Mouse (Mus musculus): Measurements from ENCODE around the gene Gli3. TPM values are rescaled to one million over a fixed set of nuclear protein-coding genes. Genes with fewer than 3 reads are reported as not detected.

Gli3 gene
- polyA plus RNA-seq, 1 experiment, result 1.4 TPM

DNA sequence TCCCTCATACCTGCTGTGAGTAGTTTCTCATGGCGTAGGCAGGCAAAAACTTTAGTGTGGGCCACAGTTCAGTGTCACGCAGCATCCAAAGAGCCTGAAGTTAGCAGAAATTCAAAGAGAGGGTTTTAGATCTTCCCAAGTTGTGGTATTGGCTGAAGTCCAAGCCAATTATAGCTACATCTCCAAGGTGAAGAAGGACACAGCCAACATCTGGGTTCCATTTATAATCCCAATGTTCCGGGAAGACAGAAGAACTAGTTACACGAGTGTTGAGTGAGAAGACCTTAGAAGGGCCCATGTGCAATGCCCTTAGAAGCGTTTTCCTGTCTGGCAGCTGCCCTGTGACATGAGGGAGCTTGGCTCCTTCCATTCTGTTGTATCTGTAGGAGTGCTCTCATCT lies 5.2 kb upstream of the Gli3 start:
- Histone ChIP-seq H3K4me3 (replicated peaks; ENCODE audit: control insufficient read depth, low read depth, low read length) (no peak overlapping the region), H3K27ac (ENCODE audit: control insufficient read depth, insufficient read depth, low read depth, low read length, poor library complexity) (no peak overlapping the region), H3K4me1 (ENCODE audit: control insufficient read depth, insufficient read depth, low read length) (no peaks in the 10 kb centered on the region)
- TF ChIP-seq CTCF (IDR thresholded peaks at IDR 0.05; ENCODE audit: control insufficient read depth, insufficient read depth, low read length) (no peak), POLR2A (IDR thresholded peaks at IDR 0.05; ENCODE audit: borderline replicate concordance, control insufficient read depth, low read depth, low read length) (no peak)
- WGBS, result 80% methylated on average over 5 of the region's 5 CpGs

DNA sequence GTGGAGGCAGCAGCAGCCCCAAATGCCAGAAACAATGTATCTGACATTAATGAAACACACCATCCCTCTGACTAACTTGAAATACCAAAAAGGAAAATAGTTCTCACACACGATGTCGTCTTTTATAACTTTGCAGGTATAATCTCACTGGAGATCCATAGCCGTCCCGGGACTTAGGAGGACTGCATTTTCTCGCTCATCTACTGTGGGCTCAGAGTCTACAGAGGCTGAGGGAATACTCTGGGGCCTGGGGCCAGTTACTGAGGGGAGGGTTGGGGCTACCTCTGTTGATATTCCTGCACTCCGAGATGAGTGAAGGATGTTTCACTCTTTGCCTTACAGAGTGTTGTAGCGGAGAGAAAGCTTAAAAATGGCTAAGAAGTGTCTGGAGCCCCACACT lies 1.1 kb upstream of the Gli3 start:
- no peak for TF ChIP-seq CTCF (IDR thresholded peaks at IDR 0.05; ENCODE audit: control insufficient read depth, insufficient read depth, low read length)
- no peak for TF ChIP-seq POLR2A (IDR thresholded peaks at IDR 0.05; ENCODE audit: borderline replicate concordance, control insufficient read depth, low read depth, low read length)
- WGBS, result 36% methylated on average over 7 of the region's 7 CpGs
- H3K4me1 ChIP-seq (ENCODE audit: control insufficient read depth, insufficient read depth, low read length), result no peaks in the 10 kb centered on the region
- H3K4me3 ChIP-seq (replicated peaks; ENCODE audit: control insufficient read depth, low read depth, low read length), result no peak overlapping the region
- no peak overlapping the region for H3K27ac ChIP-seq (ENCODE audit: control insufficient read depth, insufficient read depth, low read depth, low read length, poor library complexity)

DNA sequence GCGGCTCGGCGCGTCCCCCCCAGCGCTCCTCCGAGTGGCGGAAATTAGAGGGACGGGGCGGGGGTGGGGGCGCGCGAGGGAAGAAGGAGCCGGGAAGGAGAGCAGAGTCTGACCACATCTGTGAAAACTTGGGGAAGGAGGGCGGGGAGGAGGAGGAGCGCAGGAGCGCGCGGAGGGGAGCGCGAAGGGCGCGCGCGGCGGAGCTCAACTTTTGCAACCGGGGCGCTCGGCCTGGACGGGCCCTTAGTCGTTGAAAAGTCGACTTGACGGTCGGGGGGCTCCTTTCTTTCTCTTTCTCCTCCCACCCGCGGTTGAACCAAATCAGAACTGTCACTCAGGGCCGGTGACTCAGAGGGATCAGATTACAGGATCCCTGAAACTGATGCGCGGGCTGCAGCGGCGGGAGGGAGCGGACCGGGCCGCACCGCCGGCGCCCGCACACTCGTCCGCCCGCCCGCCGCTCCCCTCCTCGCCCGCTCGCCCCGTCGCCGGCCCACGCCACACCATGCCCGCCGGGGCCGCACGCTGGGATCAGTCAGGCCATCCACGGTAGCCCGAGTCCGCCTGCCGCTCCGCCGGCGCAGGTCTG lies 551 bp downstream of the Gli3 start:
- WGBS, result 2% methylated on average over 68 of the region's 70 CpGs
- no peak overlapping the region for H3K4me3 ChIP-seq (replicated peaks; ENCODE audit: control insufficient read depth, low read depth, low read length)
- H3K27ac ChIP-seq (ENCODE audit: control insufficient read depth, insufficient read depth, low read depth, low read length, poor library complexity), result no peak overlapping the region; the same call in 1 of the 2 replicates
- H3K4me1 ChIP-seq (ENCODE audit: control insufficient read depth, insufficient read depth, low read length), result no peaks in the 10 kb centered on the region
- no peak for TF ChIP-seq POLR2A (IDR thresholded peaks at IDR 0.05; ENCODE audit: borderline replicate concordance, control insufficient read depth, low read depth, low read length)

DNA sequence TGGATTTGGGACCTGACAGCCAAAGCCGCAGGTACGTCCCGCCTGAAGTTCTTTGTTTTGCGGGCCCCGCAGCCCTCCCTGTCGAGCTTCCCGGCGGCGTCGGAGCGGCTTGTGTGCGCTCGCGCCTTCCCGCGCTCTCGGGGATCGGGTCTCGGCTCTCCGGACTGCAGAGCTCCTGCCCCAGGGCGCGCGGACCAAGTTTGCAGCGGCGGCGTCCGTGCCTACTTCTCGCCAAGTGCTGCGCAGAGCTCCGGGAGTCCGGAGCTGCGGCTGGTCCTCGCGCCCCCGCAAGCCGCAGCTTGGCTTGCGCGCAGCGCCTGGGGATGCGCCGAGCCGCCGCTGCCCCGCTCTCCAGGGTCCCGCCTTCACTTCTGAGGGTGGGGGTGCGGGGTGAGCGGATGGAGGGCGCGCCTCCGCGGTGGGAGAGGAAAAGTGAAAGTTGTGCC lies 1.1 kb downstream of the Gli3 start:
- no peak for TF ChIP-seq POLR2A (IDR thresholded peaks at IDR 0.05; ENCODE audit: borderline replicate concordance, control insufficient read depth, low read depth, low read length)
- TF ChIP-seq CTCF (IDR thresholded peaks at IDR 0.05; ENCODE audit: control insufficient read depth, insufficient read depth, low read length), result no peak
- no peak overlapping the region for H3K4me3 ChIP-seq (replicated peaks; ENCODE audit: control insufficient read depth, low read depth, low read length)
- H3K27ac ChIP-seq (ENCODE audit: control insufficient read depth, insufficient read depth, low read depth, low read length, poor library complexity), result no peak overlapping the region; the same call in 1 of the 2 replicates
- WGBS, result 2% methylated on average over 51 of the region's 51 CpGs
- no peaks in the 10 kb centered on the region for H3K4me1 ChIP-seq (ENCODE audit: control insufficient read depth, insufficient read depth, low read length)

DNA sequence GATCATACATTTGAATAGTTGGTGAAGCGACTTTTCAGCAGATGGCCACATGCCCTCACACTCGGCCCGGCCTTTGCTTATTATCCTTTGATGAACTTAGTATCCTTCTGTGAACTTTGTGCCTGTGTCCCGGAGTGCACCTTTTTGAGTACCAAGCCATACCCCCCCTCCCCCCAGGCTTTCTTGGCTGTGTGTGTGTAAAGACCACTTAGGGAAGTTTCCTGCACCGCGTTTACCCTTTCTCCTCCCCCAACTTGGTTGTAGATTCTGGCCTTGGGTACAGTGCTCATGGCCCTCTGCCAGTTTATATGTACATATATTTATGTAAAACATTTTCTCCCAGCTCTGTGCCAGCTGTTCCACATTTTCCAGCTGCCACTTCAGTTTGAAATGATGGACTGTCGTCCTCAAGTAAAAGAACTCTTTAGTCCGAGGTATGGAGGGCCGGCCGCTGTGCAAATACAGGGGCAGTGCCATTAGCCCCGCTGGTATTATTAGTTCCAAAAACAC lies 1.8 kb downstream of the Gli3 start:
- Histone ChIP-seq H3K4me1 (ENCODE audit: control insufficient read depth, insufficient read depth, low read length) (no peaks in the 10 kb centered on the region), H3K27ac (ENCODE audit: control insufficient read depth, insufficient read depth, low read depth, low read length, poor library complexity) (no peak overlapping the region), H3K4me3 (replicated peaks; ENCODE audit: control insufficient read depth, low read depth, low read length) (no peak overlapping the region)
- TF ChIP-seq POLR2A (IDR thresholded peaks at IDR 0.05; ENCODE audit: borderline replicate concordance, control insufficient read depth, low read depth, low read length), result no peak
- no peak for TF ChIP-seq CTCF (IDR thresholded peaks at IDR 0.05; ENCODE audit: control insufficient read depth, insufficient read depth, low read length)
- 7% methylated on average over 11 of the region's 11 CpGs for WGBS

DNA sequence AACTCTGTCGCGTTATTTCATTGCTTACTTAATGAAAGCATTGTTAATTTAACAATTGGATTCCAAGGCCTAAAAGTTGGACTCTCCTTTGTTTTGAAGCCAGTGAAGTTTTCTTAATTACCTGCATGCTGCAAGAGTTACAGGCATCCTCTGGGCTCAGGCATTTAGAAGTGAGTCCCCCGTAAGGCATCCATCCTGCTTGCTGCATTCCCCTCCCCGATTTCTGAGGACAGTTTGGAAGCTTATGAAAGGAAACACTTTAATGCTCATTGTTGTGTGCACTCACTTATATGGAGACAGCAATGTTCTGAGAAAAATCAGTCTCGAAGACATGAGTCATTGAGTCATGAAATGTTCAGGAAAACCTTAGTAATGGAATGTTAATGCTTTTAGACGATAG lies 3.5 kb downstream of the Gli3 start:
- Histone ChIP-seq H3K4me1 (ENCODE audit: control insufficient read depth, insufficient read depth, low read length) (no peaks in the 10 kb centered on the region), H3K4me3 (replicated peaks; ENCODE audit: control insufficient read depth, low read depth, low read length) (no peak overlapping the region), H3K27ac (ENCODE audit: control insufficient read depth, insufficient read depth, low read depth, low read length, poor library complexity) (no peak overlapping the region)
- WGBS, result 76% methylated on average over 6 of the region's 6 CpGs
- TF ChIP-seq POLR2A (IDR thresholded peaks at IDR 0.05; ENCODE audit: borderline replicate concordance, control insufficient read depth, low read depth, low read length) (no peak), CTCF (IDR thresholded peaks at IDR 0.05; ENCODE audit: control insufficient read depth, insufficient read depth, low read length) (no peak)

DNA sequence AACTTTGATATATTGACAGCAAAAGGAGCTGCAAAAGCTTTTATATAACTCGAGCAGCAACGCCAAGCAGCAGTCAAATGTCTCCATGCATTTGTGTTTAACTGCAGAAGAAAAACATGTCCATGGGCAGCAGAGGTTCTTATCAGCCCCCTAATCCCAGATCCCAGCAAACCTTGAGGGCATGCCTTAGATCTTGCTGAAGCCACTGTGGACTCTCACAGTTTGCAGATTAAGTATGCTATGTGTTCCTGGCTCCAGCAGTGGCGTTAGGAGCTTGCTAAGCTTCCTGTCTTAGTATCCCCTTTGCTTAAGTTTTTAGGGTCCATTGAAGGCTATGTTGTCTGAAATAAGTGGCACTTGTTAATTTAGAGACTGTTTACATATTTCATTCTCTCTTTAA lies 4.4 kb downstream of the Gli3 start:
- no peak overlapping the region for H3K27ac ChIP-seq (ENCODE audit: control insufficient read depth, insufficient read depth, low read depth, low read length, poor library complexity)
- WGBS, result 76% methylated on average over 3 of the region's 3 CpGs
- no peak for TF ChIP-seq POLR2A (IDR thresholded peaks at IDR 0.05; ENCODE audit: borderline replicate concordance, control insufficient read depth, low read depth, low read length)
- no peak for TF ChIP-seq CTCF (IDR thresholded peaks at IDR 0.05; ENCODE audit: control insufficient read depth, insufficient read depth, low read length)
- no peak overlapping the region for H3K4me3 ChIP-seq (replicated peaks; ENCODE audit: control insufficient read depth, low read depth, low read length)
- no peaks in the 10 kb centered on the region for H3K4me1 ChIP-seq (ENCODE audit: control insufficient read depth, insufficient read depth, low read length)

DNA sequence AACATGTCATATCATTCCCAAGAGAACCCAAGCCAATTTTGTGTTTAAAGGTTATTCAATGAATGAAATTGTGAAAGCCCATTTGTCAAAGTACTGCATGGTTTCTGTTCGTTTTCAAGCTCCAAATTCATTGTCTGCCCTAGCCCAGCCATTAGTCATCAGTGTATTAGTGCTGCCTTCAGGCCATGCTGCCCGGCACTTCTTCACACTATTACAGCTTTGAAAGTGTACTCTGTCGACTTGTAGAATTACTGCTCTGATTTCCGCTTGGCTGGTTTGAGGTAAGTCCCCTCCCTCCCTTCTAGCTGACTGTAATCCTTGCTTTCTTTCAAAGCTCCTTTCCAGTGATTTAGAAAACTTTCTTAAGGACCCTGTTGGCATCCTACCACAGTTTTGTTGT lies 5.4 kb downstream of the Gli3 start:
- TF ChIP-seq POLR2A (IDR thresholded peaks at IDR 0.05; ENCODE audit: borderline replicate concordance, control insufficient read depth, low read depth, low read length) (no peak), CTCF (IDR thresholded peaks at IDR 0.05; ENCODE audit: control insufficient read depth, insufficient read depth, low read length) (no peak)
- 54% methylated on average over 4 of the region's 4 CpGs for WGBS
- no peak overlapping the region for H3K27ac ChIP-seq (ENCODE audit: control insufficient read depth, insufficient read depth, low read depth, low read length, poor library complexity)
- no peaks in the 10 kb centered on the region for H3K4me1 ChIP-seq (ENCODE audit: control insufficient read depth, insufficient read depth, low read length)
- H3K4me3 ChIP-seq (replicated peaks; ENCODE audit: control insufficient read depth, low read depth, low read length), result no peak overlapping the region

DNA sequence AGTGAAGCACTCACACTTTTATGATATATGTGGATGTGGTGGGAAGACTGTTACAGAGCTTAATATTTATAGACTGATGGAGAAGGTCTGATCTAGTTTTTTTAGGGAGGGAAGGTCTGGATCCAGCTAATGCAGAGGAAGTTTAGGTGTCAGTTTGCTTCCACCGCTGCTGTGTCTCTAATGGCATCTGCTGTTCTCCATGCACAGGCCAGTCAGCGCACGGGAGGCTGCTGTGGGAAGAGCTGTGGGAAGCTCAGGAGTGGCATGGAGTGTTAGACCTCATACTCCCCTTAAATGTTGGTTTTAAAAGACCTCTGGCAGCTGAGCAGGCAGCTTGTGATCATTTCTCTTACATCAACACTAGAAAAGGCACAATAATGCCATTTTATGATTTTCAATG lies 7.0 kb downstream of the Gli3 start:
- TF ChIP-seq CTCF (IDR thresholded peaks at IDR 0.05; ENCODE audit: control insufficient read depth, insufficient read depth, low read length), result no peak
- TF ChIP-seq POLR2A (IDR thresholded peaks at IDR 0.05; ENCODE audit: borderline replicate concordance, control insufficient read depth, low read depth, low read length), result no peak

More for the DNA sequence above, 7.0 kb downstream of the Gli3 start:
- Histone ChIP-seq H3K27ac (ENCODE audit: control insufficient read depth, insufficient read depth, low read depth, low read length, poor library complexity) (no peak overlapping the region), H3K4me1 (ENCODE audit: control insufficient read depth, insufficient read depth, low read length) (no peaks in the 10 kb centered on the region), H3K4me3 (replicated peaks; ENCODE audit: control insufficient read depth, low read depth, low read length) (no peak overlapping the region)
- 85% methylated on average over 3 of the region's 3 CpGs for WGBS
